Mouse (Mus musculus): ENCODE data around the gene Atp6v1c2.
A peak's percentile ranks its signal among the peaks of the same experiment; 100 is the strongest.

Gene Atp6v1c2

DNA sequence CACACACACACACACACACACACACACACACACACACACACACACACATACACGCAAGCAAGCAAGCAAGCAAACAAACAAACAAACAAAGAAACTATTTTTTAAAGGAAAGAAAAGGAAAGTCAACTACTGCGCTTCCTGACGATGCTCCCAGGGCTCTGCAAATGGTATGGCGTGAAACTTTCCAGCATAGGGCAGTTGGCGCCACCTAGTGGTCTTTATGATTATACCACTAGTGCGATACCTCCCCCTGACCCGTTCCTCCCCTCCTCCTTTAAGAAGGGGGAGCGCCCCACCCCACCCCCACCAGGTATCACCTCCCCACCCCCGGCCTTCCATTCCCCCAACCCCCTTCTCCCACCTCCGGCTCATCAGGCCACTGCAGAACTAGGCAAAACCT is 72.3 kb downstream of the Atp6v1c2 start:
- peak; percentile 72 for DNase-seq (ENCODE audit: low spot score)

GRCm38 (mm10) chr12:17255602-17256001 is 73.6 kb downstream of the Atp6v1c2 start:
- DNase-seq (ENCODE audit: low spot score): no peak

- DNase-seq (ENCODE audit: low spot score): peak; percentile 79
Measured at GRCm38 (mm10) chr12:17253069-17253468, 76.1 kb downstream of the Atp6v1c2 start.

- DNase-seq (ENCODE audit: low spot score): no peak
Measured at GRCm38 (mm10) chr12:17250962-17251361, 78.2 kb downstream of the Atp6v1c2 start.

- DNase-seq (ENCODE audit: low spot score): no peak
Measured at GRCm38 (mm10) chr12:17242041-17242440, 87.1 kb downstream of the Atp6v1c2 start.

DNA sequence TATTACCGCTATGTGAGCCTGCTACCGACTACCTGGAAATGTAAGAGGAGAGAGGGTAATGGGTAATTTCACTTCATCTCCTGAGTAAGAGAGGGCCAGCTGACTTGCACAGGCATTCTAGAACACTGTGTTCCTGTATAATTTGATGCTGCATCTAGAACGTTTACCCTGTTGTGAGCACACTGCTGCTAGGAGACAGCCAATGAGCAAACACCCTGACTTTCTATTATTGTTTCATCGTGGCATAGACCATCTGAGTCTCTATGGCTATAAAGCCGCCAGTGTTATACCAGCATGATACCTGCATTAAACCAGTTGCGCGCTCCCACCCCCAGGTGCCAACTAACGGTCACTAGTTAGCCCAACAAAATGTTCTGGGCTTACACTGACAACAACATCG is 87.5 kb downstream of the Atp6v1c2 start:
- no peak for DNase-seq (ENCODE audit: low spot score)

GRCm38 (mm10) chr12:17241016-17241415 is 88.1 kb downstream of the Atp6v1c2 start:
- DNase-seq (ENCODE audit: low spot score): no peak

DNA sequence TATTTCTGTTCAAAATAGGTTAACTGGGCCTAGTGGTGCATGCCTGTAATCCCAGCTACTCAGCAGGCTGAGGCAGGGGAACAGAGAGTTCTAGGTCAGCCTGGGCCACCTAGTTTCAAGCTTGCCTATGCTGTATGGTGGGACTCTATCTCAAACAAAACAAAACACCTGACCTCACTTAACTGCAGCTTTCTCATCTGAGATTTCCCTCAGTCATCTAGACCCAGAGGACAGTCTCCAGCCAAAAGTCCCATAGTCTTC is 89.8 kb downstream of the Atp6v1c2 start:
- DNase-seq (ENCODE audit: low spot score): no peak

- DNase-seq (ENCODE audit: low spot score): no peak
Measured at GRCm38 (mm10) chr12:17238588-17239427, 90.4 kb downstream of the Atp6v1c2 start.

- no peak for DNase-seq (ENCODE audit: low spot score)
Measured at GRCm38 (mm10) chr12:17235535-17236313, 93.4 kb downstream of the Atp6v1c2 start.
